Mouse (Mus musculus): Measurements from ENCODE around the gene Palm2.

The Palm2 gene

DNA sequence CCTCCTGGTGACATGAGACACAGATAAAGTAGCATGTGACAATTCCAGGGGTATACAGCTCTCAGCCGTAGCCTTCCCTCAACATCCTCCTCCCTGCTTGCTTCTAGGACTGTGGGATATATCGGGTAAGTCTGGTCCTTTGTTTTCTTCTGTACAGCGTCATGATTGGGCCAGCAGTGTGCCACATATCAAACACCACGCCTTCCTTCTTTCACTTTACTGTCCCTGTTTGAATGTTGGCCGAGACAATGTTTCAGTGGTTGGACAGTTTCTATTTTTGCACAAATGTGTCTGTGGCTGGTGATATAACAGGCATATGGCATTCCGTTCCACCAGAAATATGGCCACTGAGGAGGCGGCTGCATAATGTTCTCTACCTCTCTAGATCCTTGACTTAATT, 188.8 kb downstream of the Palm2 start:
- no peak for DNase-seq (ENCODE audit: low spot score)

DNA sequence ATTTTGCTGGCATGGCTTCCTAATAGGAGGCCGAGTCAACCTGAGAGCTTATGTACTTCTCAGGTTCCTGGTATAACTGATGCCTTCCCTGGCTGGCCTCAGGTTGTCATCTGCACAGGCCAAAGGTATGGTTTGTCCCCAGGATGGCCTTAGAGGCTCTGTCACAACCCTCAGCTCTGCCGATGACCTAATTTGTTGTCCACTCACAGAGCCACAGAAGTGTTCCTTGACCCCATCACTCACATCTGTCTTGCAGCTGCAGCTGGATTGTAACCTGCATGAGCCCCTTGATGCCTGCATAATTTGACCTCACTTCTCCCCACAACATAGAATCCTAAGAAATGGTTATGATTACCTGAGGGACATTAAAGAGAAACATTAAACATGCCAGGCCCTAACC, 190.8 kb downstream of the Palm2 start:
- no peak for DNase-seq (ENCODE audit: low spot score)

DNA sequence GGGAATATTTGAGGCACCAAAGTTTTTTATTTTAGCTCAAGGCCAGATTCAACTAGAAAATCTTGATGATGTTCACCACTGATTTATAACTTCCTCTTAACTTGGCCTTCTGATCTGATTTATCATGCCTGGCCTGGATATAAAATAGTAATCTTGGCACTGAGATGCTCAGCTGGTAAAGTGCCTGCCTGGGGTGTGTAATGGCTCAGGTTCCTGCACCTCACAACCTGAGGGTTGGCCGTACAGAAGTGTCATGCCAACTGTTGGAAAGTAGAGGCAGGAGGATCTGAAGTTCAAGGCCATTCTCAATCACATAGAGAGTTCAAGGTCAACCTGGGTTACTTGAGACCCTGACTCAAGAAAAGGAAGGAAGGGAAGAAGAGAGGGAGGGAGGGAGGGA, 191.3 kb downstream of the Palm2 start:
- DNase-seq (ENCODE audit: low spot score), result no peak

DNA sequence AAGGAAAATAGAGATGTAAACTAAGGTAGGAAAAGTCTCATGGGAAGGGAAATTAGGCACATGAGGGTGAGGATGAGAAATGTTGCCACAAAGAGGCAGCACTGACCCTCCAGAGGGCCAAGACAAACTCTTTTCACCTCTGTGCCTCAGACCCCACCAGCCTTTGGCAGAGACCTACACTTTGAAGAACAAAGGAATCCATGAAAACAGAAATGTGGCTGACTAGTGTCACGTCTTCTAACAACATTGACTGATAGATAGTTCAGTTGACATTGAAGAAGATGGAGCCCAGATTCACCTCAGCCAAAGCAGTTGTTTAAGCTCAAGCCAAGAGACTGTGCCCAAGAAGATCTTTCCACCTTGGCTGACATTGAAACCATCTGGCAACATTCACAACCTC, 191.7 kb downstream of the Palm2 start:
- no peak for DNase-seq (ENCODE audit: low spot score)

DNA sequence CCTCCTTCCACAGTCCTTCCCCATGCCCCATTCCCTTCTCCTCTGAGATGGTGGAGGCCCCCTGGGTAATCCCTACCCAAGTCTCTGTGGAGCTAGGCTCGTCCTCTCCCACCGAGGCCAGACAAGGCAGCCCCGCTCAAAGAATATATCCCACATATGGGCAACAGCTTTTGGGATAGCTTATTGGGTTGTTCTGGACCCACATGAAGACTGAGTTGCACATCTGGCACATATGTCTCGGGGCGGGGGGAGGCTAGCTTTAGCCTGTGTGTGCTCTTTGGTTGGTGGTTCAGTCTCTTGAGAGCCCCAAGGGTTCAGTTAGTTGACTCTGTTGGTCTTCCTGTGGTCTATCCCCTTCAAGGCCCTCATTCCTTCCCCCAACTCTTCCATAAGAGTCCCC, 192.9 kb downstream of the Palm2 start:
- DNase-seq (ENCODE audit: low spot score), result no peak

DNA sequence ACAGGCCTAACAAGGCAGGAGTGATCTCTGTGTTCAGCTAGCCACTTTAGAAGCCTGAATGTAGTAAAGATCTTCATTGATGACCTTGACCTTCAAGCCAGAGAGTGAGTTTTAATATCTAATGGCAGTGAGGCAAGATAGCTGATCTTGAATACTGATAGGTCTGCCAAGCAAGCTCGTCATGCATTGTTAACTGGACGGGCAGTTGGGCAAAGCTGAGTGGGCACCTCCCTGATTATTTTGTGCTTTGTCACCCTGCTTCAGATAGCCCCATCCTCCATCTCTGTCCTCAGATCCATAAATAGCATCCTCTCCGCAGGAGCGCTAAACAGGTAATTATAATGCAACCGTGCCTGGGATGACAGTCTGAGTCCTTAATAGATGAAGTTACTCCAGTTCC, 198.3 kb downstream of the Palm2 start:
- no peak for DNase-seq (ENCODE audit: low spot score)

DNA sequence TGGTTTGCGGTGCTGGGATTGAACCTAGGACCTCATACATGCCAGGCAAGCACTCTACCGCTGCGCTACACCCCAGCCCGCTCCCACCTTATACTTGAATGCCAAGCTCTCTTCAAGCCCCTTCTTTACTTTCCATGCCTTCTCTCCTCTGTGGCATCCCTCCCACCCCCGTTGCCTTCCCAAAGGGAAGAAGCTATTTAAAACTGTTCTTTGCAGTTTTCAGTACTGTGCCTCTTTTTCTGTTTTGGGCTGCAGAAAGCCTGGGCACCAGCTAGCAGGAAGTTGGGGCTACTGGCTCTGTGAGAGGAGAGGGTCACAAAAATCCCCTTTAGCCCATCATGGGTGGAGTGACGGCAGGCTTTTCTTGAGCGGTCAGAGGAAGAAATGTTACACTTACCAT, 199.0 kb downstream of the Palm2 start:
- DNase-seq (ENCODE audit: low spot score), result no peak

DNA sequence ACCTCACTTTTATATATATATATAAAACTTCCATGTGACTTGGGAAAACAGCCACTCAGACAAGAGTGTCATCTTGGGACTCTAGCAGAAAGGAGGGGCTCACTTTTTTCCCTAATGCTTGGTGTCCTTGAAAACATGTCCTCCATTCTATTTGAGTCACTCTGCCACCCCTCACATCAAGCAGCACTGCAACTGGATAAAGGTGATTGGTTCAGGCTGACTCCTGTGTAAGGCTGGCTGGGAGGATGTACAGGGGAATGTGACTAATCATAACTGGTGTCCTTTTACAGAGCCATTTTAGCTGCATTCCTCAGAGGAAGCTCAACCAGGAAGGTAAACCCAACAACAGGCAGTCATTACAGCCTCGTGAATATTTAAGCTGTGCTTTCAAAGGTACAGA, 200.9 kb downstream of the Palm2 start:
- DNase-seq (ENCODE audit: low spot score), result no peak

DNA sequence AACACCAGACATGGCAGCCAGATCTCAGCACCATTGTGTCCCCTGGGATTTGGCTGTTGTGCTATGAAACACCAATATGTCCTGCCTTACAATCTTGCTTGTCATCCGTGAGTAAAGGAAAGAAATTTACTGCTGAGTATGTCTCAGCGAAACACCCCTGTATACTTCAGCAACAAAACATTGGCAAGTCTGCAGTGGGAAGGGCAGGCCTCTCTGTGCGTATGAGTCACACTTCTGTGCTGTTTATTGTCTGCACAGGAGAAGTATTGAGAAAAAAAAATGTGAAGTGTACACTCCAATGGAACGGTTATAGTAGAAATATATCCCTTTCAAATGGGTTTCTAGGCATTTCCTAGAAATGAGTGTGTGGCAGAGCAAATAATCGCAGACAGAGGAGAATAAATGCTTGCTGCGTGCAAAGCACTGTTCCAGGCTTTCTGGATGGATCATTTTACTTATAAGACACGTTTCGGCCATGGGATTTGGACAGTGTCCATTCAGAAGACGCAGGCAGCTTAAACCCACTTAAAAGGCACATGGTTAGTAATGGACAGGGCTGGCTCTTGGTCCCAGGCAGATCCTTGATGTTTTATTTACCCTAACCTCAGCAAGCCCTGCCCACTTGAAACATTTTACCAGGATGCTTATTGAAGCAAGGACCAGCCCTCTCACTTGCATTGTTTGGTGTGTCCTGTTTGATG, 202.9 kb downstream of the Palm2 start:
- DNase-seq (ENCODE audit: low spot score), result no peak

DNA sequence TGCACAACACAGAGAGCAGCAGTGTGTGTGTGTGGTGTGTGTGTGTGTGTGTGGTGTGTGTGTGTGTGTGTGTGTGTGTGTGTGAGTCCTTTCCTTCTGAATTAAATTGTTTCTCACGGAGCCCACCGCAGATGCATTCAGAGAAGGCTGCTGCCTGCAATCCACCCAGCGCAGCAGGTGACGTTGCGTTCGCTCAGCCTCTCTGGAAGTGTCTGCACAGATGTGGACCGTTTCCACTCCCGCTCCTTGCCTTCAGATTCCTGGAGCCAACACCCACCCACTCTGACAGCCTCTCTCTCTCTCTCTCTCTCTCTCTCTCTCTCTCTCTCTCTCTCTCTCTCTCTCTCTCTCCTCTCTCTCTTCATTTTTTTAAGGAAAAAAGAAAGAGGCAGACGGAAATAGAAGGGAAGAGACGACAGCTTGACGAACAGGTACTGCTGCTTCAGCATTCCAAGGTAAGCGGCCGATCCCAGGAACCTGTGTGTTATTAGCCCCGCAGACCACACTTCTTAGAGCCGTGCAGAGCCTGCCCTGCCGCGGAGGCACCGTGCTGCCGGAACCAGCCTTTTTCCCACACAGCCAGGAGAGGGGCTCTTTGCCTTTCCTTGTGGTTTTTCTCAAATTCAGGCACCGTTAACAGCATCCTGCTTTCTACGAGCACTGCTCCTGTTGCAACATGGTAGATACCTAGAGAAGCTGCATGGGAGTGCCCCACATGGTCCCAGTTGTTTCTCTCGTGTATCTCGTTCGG, 203.8 kb downstream of the Palm2 start:
- no peak for DNase-seq (ENCODE audit: low spot score)

DNA sequence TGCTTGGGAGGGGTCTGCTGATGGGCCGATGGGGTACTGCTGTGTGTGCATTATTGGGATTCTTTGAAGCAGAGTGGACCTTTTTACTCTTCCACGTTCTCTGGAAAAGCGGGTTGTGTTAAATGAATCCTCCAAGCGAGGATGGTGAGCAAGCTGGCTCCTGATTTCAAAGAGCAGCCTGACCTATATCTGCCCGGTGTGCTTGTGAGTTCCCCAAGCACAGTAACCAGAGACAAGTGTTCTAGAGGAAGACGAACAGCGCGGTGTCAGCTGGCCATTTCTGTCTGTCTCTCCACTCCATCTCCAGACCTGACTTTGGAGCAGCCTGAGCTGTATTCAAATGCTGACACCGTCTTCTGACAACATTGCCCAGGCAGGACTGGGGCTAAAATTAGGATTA, 204.9 kb downstream of the Palm2 start:
- DNase-seq (ENCODE audit: low spot score), result no peak

DNA sequence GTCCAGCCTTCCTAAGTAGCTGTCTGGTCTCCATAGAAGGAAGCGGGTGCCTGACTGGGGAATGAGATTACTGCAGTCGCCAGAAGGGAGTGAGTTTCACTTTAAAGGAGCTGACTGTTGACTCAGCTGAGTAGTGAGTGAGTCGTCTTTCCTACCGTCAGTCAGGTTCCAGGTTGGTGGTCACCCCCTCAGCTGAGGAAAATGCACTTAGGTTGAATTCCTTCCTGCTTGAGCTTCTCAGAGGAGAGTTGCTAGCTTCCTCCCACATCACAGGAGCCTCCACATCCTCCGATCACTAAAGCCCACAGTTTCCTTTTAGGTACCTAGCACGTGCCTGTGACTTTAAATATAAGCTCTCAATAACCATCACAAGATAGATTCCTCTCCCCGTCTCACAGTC, 206.2 kb downstream of the Palm2 start:
- DNase-seq (ENCODE audit: low spot score), result no peak

DNA sequence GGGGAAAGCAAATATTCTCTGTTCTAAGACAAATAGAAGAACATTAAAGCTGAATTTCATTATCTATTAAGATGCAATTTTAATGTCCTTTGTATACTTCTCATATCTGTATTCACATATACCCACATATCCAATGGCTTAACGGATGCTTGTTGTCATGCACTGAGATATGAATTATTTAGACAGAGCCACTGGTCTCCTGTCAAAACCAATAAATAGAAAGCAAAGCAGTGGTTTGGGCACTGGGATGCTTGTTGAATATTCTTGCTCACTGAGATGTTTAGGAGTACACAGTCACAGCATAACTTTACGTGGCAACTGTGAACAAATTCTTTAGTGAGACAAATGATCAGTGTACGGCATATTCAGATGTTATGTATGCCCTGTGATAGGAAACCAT, 206.9 kb downstream of the Palm2 start:
- DNase-seq (ENCODE audit: low spot score), result no peak

DNA sequence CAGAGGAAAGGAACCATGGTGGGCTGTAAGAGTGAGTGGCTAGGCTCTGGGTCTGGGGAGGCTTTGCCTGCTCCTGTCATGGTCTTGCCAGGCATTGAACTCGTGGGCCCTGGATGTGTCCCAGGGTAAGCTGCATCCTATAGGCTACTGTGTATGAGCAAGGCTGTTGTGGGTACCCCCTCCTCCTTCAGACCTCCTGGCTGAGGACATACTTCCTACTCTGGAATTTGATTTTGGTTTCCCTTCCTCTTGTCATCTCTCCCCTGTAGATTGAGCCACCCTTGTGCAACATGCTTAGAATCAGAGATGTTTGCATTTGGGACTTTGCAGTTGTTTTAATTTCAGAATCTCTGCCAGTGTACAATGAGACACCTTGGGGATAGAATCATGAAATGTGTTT, 216.9 kb downstream of the Palm2 start:
- no peak for DNase-seq (ENCODE audit: low spot score)

DNA sequence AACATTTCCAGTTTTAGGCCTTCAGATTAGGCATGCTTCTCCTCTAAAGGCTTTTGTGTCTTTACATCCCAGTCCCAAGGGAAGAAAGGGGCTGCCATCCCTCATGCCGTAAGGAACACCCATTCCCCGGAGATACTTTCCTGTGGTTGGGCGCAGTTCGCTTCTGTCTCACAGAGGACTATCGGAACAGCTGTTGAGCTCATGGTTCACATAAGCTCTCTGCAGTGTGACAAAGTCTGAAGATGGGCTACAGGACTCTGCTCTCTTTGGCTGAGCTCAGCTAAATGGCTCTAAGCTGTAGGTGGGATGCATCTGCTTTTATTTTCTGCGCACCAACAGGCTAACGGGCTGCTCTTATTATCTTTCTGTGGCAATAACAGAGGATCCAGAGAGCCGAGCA, 217.5 kb downstream of the Palm2 start:
- DNase-seq (ENCODE audit: low spot score), result no peak

DNA sequence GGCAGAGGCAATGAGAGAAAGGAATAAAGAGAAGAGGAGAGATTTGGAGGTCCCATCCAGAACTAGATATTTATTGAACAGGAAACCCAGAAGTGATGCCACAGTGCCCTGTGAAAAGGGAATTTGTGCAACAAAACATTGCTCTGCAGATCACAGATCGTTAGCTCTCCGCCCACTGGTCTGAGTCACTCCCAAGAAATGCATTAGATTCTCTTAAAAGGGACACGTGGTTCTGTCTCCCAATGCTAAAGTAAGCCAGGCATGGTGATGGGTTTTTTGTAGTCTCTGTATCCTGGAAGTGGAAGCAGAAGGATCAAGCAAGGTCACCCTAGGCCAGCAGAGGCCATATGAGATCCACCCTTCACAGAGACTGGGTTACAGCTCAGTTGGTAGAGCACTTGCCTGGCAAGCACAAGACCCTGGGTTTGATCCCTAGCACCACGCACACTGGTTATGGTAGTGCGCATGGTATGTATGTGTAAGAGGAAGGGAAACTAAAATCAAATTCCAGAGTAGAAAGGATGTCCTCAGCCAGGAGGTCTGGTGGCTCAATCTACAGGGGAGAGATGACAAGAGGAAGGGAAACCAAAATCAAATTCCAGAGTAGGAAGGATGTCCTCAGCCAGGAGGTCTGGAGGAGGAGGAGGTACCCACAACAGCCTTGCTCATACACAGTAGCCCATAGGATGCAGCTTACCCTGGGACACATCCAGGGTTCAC, 218.3 kb downstream of the Palm2 start:
- DNase-seq (ENCODE audit: low spot score), result no peak

DNA sequence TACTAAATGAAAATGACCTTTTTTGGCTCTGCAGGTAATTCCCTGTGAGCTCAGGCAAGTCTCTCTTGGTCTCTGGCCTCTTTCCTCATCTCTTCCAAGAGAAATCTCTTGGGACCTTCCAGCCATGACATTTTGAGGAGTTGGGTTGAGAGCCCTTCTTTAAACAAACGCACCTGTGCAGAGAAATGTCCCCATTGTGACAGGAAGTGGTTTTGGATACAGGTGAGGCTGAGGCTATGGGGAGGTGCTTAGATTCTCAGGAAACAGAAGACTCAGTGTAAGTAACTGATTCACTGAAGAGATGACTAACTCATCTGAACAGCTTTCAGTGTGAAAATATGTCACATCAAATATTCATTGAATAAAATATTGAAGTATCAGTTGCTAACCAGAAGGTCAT, 221.9 kb downstream of the Palm2 start:
- no peak for DNase-seq (ENCODE audit: low spot score)

DNA sequence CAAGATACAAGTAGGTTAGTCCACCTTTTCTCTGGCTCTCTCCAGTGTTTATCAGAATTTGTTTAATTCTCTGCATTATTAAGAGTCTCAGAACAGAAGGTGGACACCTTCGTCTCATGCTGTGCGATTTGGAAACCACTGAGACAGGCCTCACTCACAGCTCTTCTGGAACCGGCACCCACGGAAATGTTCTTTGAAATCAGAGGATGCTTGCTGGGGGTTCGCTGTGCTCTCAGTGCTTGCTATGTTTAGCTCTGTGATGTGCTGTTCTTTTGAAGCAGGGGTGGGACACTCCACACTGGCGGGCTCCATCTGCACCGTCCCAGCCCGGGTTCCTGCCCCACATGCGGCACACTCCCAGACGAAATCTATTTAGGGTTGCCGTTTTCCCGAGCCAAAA, 222.3 kb downstream of the Palm2 start:
- DNase-seq (ENCODE audit: low spot score), result no peak

DNA sequence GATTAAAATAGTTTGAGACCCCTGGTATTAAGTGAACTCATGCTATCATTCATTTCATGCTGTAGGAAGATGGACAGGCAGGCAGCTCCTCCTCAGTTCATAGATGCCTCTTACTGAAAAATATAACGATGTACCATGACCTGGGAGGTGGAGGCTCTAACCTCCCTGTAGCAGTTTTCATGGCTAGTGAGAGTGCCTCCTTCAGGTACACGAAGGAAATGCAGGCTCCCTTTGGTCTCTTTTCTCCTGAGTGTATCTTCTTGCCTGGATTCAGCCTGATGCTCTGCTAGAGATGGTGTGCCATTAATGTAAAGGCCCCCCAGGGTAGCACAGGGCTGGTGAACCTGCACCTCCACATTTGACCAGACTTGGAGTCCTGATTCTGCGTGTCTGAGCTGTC, 222.8 kb downstream of the Palm2 start:
- DNase-seq (ENCODE audit: low spot score), result no peak

DNA sequence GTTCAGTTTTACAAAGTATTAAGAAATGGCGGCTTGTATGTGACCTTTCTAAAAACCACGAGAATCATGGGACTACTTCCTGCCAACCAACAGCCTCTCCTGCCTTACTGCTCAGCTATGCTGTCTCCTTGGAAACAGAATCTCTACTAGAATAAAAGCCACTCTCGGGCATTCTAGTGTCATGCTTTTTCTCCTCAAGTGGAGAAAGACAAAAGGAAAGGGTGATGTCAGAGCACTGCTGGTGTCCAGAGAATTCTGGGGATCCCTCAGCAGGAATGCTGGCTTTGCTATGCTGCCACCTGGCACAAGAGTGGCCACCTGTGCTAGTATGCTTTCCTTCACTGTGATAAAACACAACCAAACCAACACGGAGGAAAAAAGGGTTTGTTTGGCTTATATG, 226.4 kb downstream of the Palm2 start:
- no peak for DNase-seq (ENCODE audit: low spot score)

DNA sequence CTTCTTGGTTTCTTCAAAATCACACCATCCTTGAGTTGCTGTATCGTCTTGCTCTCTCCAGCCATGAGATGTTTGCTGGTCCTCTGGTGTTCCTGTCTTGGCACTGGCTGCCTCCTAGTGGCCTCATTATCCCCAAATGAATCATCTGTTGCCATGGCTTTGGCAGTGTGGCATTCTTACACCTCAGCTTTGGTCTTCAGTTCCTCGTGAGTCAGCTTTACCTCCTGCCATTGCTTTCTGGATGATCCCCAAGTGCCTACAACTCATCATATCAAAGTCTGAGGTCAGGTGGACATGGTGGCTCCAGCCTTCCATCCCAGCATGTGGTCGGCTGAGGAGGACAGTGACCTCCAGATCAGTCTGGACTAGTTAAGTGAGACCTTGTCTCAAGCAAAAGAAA, 232.1 kb downstream of the Palm2 start:
- no peak for DNase-seq (ENCODE audit: low spot score)

DNA sequence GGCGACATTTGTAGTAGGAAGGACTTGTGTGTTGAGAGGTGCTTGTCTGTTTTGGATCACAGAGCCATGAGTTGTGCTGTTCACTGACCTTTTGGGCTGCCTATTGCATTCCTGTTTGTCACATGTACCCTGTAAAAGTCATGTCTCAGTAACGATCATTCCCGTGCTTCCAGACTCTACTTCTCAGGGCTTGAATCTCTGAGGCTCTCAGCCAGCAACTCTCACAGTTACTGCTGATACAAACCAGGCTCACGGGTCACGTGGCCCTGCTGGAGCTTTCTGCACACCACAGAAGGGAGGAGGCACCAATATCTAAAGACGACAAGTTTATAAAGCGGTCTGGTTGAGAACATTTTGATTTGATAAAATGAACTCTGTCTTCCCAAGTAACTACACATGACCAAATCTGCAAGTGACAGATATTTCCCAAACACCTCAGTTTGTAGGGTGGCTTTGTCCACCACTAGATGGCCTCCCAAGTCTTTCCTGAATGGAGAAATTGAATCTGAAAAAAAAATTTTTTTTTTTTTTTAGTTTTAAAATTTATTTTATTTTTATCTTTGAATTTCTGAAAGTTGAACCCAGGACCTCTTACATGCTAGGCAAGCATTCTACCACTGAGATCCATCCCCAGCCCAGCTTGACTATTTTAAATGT, 236.9 kb downstream of the Palm2 start:
- DNase-seq (ENCODE audit: low spot score), result no peak

DNA sequence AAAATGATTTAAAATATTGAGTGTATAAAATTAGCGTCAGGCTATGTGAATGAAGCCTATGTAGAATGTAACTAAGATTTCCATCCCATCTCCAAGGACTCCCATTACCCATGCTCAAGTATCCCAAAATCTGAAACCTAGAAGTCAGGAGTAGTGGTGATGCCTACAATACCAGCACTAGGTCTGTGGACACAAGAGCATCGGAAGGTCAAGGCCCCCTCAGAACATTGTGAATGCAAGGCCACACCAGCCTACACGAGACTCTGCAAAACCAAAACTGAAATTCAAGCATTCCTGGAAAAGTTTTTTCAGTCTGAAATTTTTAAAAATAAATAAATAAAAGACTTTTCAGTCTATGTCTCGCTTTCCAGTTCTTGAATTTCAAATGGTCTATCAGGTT, 238.5 kb downstream of the Palm2 start:
- no peak for DNase-seq (ENCODE audit: low spot score)

Measured in urinary bladder, postnatal 10 days (tissue).